Mouse (Mus musculus) thymus, adult 18-20 months (tissue): Measurements from ENCODE around the gene Ttbk1.

ENCODE experiments used
- DNase-seq, 2 experiments: peaks; one replicate each; pipeline ENCODE4 v3.0.0; 2022; ENCODE audit warnings: mixed read lengths in 2 of 2

Gene Ttbk1

GRCm38 (mm10) chr17:46394631-46395030 is 92.8 kb downstream of the Ttbk1 start:
- no peak for DNase-seq

- DNase-seq, result no peak
These were observed 94.5 kb downstream of the Ttbk1 start for GRCm38 (mm10) chr17:46393012-46393411.
